Mouse (Mus musculus): ENCODE measurements around the gene Adssl1.

The Adssl1 gene

DNA sequence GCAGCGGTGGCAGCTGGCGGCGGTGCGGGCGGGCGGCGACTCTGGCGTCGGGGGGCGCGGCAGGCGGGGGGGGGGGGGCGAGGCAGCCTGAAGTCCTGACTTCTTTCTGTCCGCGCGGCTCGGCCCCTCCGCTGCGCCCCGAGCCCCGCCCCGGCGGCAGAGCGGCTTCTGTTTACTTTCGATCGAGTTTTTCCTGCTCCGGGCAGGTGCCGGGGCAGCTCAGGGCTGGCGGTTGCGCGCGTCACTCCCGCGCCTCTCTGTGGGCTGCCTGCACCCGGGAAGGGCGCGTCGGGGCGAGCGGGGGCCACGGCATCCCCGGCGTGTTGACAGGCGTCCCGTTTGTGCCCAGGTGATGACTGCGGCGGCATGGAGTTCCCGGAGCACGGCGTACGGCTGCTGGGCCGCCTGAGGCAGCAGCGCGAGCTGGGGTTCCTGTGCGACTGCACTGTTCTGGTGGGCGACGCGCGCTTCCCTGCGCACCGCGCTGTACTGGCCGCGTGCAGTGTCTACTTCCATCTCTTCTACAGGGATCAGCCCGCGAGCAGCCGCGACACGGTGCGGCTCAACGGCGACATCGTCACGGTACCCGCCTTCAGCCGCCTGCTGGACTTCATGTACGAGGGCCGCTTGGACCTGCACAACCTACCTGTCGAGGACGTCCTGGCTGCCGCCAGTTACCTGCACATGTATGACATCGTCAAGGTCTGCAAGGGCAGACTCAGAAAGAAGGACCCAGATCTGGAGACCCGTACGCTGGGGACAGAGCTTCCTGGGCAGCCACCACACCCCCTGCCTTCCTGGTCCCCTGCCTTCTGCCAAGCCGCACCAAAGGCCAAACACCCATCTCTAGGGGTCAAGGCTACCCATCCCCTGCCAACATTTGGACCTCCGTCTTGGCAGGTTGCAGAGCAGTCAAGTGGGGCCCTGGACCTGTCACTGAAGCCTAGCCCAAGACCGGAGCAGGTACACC, 59.5 kb downstream of the Adssl1 start:
- DNase-seq: no peak

DNA sequence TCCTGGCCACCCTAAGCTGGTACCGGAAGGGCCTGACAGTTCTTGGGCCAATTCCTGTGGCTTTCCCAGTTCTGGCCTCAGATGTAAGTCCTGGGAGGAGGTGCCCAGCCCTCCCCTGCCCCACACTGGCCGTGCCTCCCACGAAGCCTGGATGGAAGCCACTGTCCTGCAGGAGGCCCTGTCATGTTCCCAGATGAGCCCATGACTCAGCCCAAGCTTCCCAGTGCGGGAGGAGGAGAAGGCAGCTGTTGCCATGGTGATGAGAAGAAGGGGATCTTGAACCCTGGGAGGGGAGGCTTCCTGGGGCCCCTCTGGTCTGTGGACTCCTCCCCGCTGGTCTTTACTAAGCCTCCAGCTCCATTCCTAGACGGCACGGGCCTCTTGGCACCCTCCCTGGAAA, 63.5 kb downstream of the Adssl1 start:
- no peak for DNase-seq

DNA sequence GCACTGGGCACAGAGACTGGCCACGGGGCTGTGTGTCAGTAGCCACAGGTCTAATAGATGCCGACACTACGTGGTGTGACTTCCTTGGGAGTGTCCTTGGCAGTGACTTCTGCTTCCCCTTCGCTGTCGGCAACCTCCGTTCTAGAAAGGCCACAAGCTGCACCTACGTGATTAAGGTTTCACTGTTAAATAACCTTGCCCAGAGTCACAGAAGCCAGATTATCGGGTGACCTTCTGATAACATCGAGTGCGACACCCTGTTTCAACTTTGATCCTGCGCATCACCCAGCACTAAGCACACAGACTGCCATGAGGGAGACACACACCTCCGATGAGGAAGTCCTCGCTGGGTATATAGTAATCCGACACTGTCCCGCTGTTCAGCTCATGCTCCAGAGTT, 68.6 kb downstream of the Adssl1 start:
- DNase-seq: no peak
